Mouse (Mus musculus) forebrain, embryonic 12.5 days (tissue): ENCODE data around the gene Rhog. TPM values are rescaled to one million over a fixed set of nuclear protein-coding genes. Genes with fewer than 3 reads are reported as not detected.

Experiments used
- ATAC-seq: fragments of 200-750 bp; cut with Nextera tagmentation; 2 replicates; pipeline ENCODE4 v1.8.0; 2017; ENCODE audit warnings: moderate TSS enrichment; ENCODE audit not compliant: low FRiP score
- H3K27ac ChIP-seq: fragments of 300-500 bp; sonication (generic); 2 replicates; pipeline ENCODE4 v1.5.1; 2016; ENCODE audit warnings: mild to moderate bottlenecking
- H3K27me3 ChIP-seq: fragments of 300-500 bp; sonication (generic); 2 replicates; pipeline ENCODE4 v1.6.1; 2016; ENCODE audit warnings: mild to moderate bottlenecking
- H3K36me3 ChIP-seq: fragments of 300-500 bp; sonication (generic); replicated peaks from 2 replicates; pipeline ENCODE4 v1.6.1; 2016; ENCODE audit warnings: mild to moderate bottlenecking
- H3K4me1 ChIP-seq: fragments of 300-500 bp; sonication (generic); 2 replicates; pipeline ENCODE4 v1.6.1; 2016
- H3K4me2 ChIP-seq: fragments of 300-500 bp; sonication (generic); 2 replicates; pipeline ENCODE4 v1.6.1; 2016; ENCODE audit warnings: mild to moderate bottlenecking, moderate library complexity
- H3K4me3 ChIP-seq: fragments of 300-500 bp; sonication (generic); replicated peaks from 2 replicates; pipeline ENCODE4 v1.5.1; 2016; ENCODE audit warnings: mild to moderate bottlenecking
- H3K9ac ChIP-seq: fragments of 300-500 bp; sonication (generic); 2 replicates; pipeline ENCODE4 v1.6.1; 2016; ENCODE audit warnings: mild to moderate bottlenecking
- H3K9me3 ChIP-seq: fragments of 300-500 bp; sonication (generic); 2 replicates; pipeline ENCODE4 v1.6.1; 2016
- WGBS: fragments of 180-500 bp; shearing (Covaris S2); methylation state at CpG from one replicate; pipeline ENCODE4 v1.1.7; 2016; 5-methylcytosine and 5-hydroxymethylcytosine counted together
- polyA plus RNA-seq: library from polyadenylated mRNA; unstranded; fragments of >200 nt; fragmentation: Nextera tagmentation; extraction: Ambion mirVana; gene quantifications from 2 replicates; pipeline ENCODE4 v1.2.1, GENCODE M21; 2016

Gene Rhog
- polyA plus RNA-seq, result 21.7 and 25.1 TPM in 2 replicates

GRCm38 (mm10) chr7:102255954-102256353, at the start of gene Rhog:
TSS of gene Rhog (minus strand) at chr7:102256054.
- ATAC-seq, result no peak
- Histone ChIP-seq H3K27me3 (no peaks in the 10 kb centered on the region), H3K9ac (no peak within 1 kb of the TSS), H3K4me2 (no peak within 1 kb of the TSS), H3K9me3 (no peaks in the 10 kb centered on the region), H3K4me1 (no peaks in the 10 kb centered on the region), H3K27ac (no peak within 1 kb of the TSS), H3K4me3 (no peak within 1 kb of the TSS), H3K36me3 (no peaks in the 10 kb centered on the region)
- 82% methylated on average over 3 of the region's 3 CpGs for WGBS

- Histone ChIP-seq H3K9ac (no peak overlapping the region), H3K9me3 (no peaks in the 10 kb centered on the region), H3K36me3 (no peaks in the 10 kb centered on the region), H3K27ac (no peak overlapping the region), H3K4me3 (no peak overlapping the region), H3K4me1 (no peaks in the 10 kb centered on the region), H3K4me2 (no peak overlapping the region), H3K27me3 (no peaks in the 10 kb centered on the region)
- 87% methylated on average over 2 of the region's 2 CpGs for WGBS
- ATAC-seq, result no peak
Measured at GRCm38 (mm10) chr7:102305596-102305995, 49.7 kb upstream of the Rhog start.

GRCm38 (mm10) chr7:102302471-102302870, 46.6 kb upstream of the Rhog start:
- Histone ChIP-seq H3K9me3 (no peaks in the 10 kb centered on the region), H3K27ac (no peak overlapping the region), H3K4me2 (no peak overlapping the region), H3K36me3 (no peaks in the 10 kb centered on the region), H3K4me3 (no peak overlapping the region), H3K4me1 (no peaks in the 10 kb centered on the region), H3K9ac (no peak overlapping the region), H3K27me3 (no peaks in the 10 kb centered on the region)
- WGBS, result 94% methylated on average over 4 of the region's 4 CpGs
- no peak for ATAC-seq

- no peak overlapping the region for H3K27ac ChIP-seq
- H3K9ac ChIP-seq, result no peak overlapping the region
- H3K36me3 ChIP-seq, result no peaks in the 10 kb centered on the region
- no peaks in the 10 kb centered on the region for H3K4me1 ChIP-seq
- H3K9me3 ChIP-seq, result no peaks in the 10 kb centered on the region
- WGBS, result 82% methylated on average over 1 of the region's 1 CpGs
- H3K4me2 ChIP-seq, result no peak overlapping the region
- H3K27me3 ChIP-seq, result no peaks in the 10 kb centered on the region
- no peak for ATAC-seq
- no peak overlapping the region for H3K4me3 ChIP-seq
Measured at GRCm38 (mm10) chr7:102300761-102301160, 44.9 kb upstream of the Rhog start.

- Histone ChIP-seq H3K36me3 (no peaks in the 10 kb centered on the region), H3K9me3 (no peaks in the 10 kb centered on the region), H3K4me1 (0 out of 2 replicates have a peak, but pooled peaks cover 3% of the 10 kb centered on the region), H3K9ac (no peak overlapping the region), H3K27ac (no peak overlapping the region), H3K4me3 (no peak overlapping the region), H3K4me2 (no peak overlapping the region), H3K27me3 (no peaks in the 10 kb centered on the region)
- 17% methylated on average over 2 of the region's 2 CpGs for WGBS
- ATAC-seq, result no peak
Measured at GRCm38 (mm10) chr7:102293234-102293633, 37.4 kb upstream of the Rhog start.

- WGBS, result 92% methylated on average over 3 of the region's 3 CpGs
- H3K4me1 ChIP-seq, result 0 out of 2 replicates have a peak, but pooled peaks cover 3% of the 10 kb centered on the region
Measured at GRCm38 (mm10) chr7:102292228-102292627, 36.4 kb upstream of the Rhog start.

GRCm38 (mm10) chr7:102289466-102289865, 33.6 kb upstream of the Rhog start:
- WGBS, result 89% methylated on average over 6 of the region's 6 CpGs
- Histone ChIP-seq H3K9ac (no peak overlapping the region), H3K4me2 (no peak overlapping the region), H3K9me3 (no peaks in the 10 kb centered on the region), H3K27me3 (no peaks in the 10 kb centered on the region), H3K4me1 (0 out of 2 replicates have a peak, but pooled peaks cover 3% of the 10 kb centered on the region), H3K27ac (no peak overlapping the region), H3K4me3 (no peak overlapping the region), H3K36me3 (no peaks in the 10 kb centered on the region)
- no peak for ATAC-seq

More at GRCm38 (mm10) chr7:102292228-102292627, 36.4 kb upstream of the Rhog start:
- Histone ChIP-seq H3K27ac (no peak overlapping the region), H3K36me3 (no peaks in the 10 kb centered on the region), H3K4me3 (no peak overlapping the region), H3K9me3 (no peaks in the 10 kb centered on the region), H3K9ac (no peak overlapping the region), H3K4me2 (no peak overlapping the region), H3K27me3 (no peaks in the 10 kb centered on the region)
- no peak for ATAC-seq

GRCm38 (mm10) chr7:102282261-102282660, 26.4 kb upstream of the Rhog start:
- H3K4me3 ChIP-seq, result no peak overlapping the region
- no peak for ATAC-seq
- no peaks in the 10 kb centered on the region for H3K4me1 ChIP-seq
- H3K9me3 ChIP-seq, result no peaks in the 10 kb centered on the region
- no peak overlapping the region for H3K27ac ChIP-seq
- H3K9ac ChIP-seq, result no peak overlapping the region
- 81% methylated on average over 5 of the region's 5 CpGs for WGBS
- no peaks in the 10 kb centered on the region for H3K36me3 ChIP-seq
- no peak overlapping the region for H3K4me2 ChIP-seq
- H3K27me3 ChIP-seq, result no peaks in the 10 kb centered on the region

- Histone ChIP-seq H3K4me3 (no peak overlapping the region), H3K4me1 (no peaks in the 10 kb centered on the region), H3K9ac (no peak overlapping the region), H3K4me2 (no peak overlapping the region), H3K9me3 (no peaks in the 10 kb centered on the region), H3K27me3 (no peaks in the 10 kb centered on the region), H3K36me3 (no peaks in the 10 kb centered on the region), H3K27ac (no peak overlapping the region)
- no peak for ATAC-seq
- 88% methylated on average over 1 of the region's 1 CpGs for WGBS
Measured at GRCm38 (mm10) chr7:102281403-102281802, 25.5 kb upstream of the Rhog start.

GRCm38 (mm10) chr7:102272422-102272948, 16.6 kb upstream of the Rhog start:
- Histone ChIP-seq H3K4me2 (no peak overlapping the region), H3K27me3 (peaks cover 10% of the 10 kb centered on the region), H3K9me3 (no peaks in the 10 kb centered on the region), H3K9ac (no peak overlapping the region), H3K36me3 (no peaks in the 10 kb centered on the region), H3K4me3 (no peak overlapping the region), H3K4me1 (peaks cover 9% of the 10 kb centered on the region; the same call in 1 of the 2 replicates), H3K27ac (no peak overlapping the region)
- 90% methylated on average over 3 of the region's 3 CpGs for WGBS
- no peak for ATAC-seq

- Histone ChIP-seq H3K27ac (no peak overlapping the region), H3K4me3 (peak overlapping the region; percentile 81), H3K9me3 (no peaks in the 10 kb centered on the region), H3K4me1 (peaks cover 9% of the 10 kb centered on the region; the same call in 1 of the 2 replicates), H3K9ac (peak overlapping the region; percentile 76), H3K27me3 (peaks cover 10% of the 10 kb centered on the region), H3K4me2 (peak overlapping the region; percentile 95), H3K36me3 (no peaks in the 10 kb centered on the region)
- no peak for ATAC-seq
- WGBS, result 10% methylated on average over 12 of the region's 12 CpGs
Measured at GRCm38 (mm10) chr7:102268395-102268748, 12.5 kb upstream of the Rhog start.

- peak within 1 kb of the TSS; percentile 51; the same call in 1 of the 2 replicates for H3K27ac ChIP-seq
- peak; percentile 89 for ATAC-seq
- H3K4me2 ChIP-seq, result peak within 1 kb of the TSS; percentile 95
- H3K36me3 ChIP-seq, result no peaks in the 10 kb centered on the region
- peak within 1 kb of the TSS; percentile 76 for H3K9ac ChIP-seq
- H3K4me1 ChIP-seq, result peaks cover 9% of the 10 kb centered on the region; the same call in 1 of the 2 replicates
- under 1% methylated on average over 55 of the region's 73 CpGs for WGBS
- H3K27me3 ChIP-seq, result peaks cover 10% of the 10 kb centered on the region
- peak within 1 kb of the TSS; percentile 81 for H3K4me3 ChIP-seq
- no peaks in the 10 kb centered on the region for H3K9me3 ChIP-seq
Measured at GRCm38 (mm10) chr7:102267601-102268394, 11.9 kb upstream of the Rhog start, which contains the start of gene Stim1. TSS of gene Stim1 (plus strand) at chr7:102267806.
